Mouse (Mus musculus) kidney, adult 2 months (tissue): ENCODE results near the gene Snx6. TPM values are rescaled to one million over a fixed set of nuclear protein-coding genes. Genes with fewer than 3 reads are reported as not detected.
A peak's percentile ranks its signal among the peaks of the same experiment; 100 is the strongest.
"Not testable (repeated sequence)": the region's sequence is repeated elsewhere in the genome, so short reads cannot be mapped to it uniquely, and the experiment has no call there.

Experiments used
- DNase-seq: peaks from one replicate; pipeline ENCODE4 v3.0.0; 2021
- H3K27ac ChIP-seq: fragments of 200-500 bp; 2 replicates; pipeline ENCODE4 v1.5.1; 2012; ENCODE audit warnings: low read depth, low read length, control low read depth, inconsistent platforms; ENCODE audit not compliant: insufficient read depth
- H3K27me3 ChIP-seq: fragments of 200-500 bp; replicated peaks from 2 replicates; pipeline ENCODE4 v1.6.1; 2012; ENCODE audit warnings: mild to moderate bottlenecking, moderate library complexity, low read length, inconsistent platforms; ENCODE audit not compliant: control insufficient read depth, insufficient read depth
- H3K36me3 ChIP-seq: fragments of 200-500 bp; 2 replicates; pipeline ENCODE4 v1.6.1; 2012; ENCODE audit warnings: mild to moderate bottlenecking, moderate library complexity, low read length, inconsistent platforms; ENCODE audit not compliant: control insufficient read depth, insufficient read depth
- H3K4me1 ChIP-seq: fragments of 200-500 bp; 2 replicates; pipeline ENCODE4 v1.6.1; 2011; ENCODE audit warnings: low read length; ENCODE audit not compliant: control insufficient read depth, insufficient read depth
- H3K4me3 ChIP-seq: fragments of 200-500 bp; 2 replicates; pipeline ENCODE4 v1.5.1; 2011; ENCODE audit warnings: mild to moderate bottlenecking, low read depth, low read length, control low read depth; ENCODE audit not compliant: insufficient read depth
- CTCF ChIP-seq: fragments of 200-500 bp; conservative IDR thresholded peaks from 2 replicates; pipeline ENCODE4 v1.5.1; 2011; ENCODE audit warnings: low read depth, mild to moderate bottlenecking, control low read depth, low read length, moderate library complexity, mixed read lengths; ENCODE audit not compliant: insufficient read depth, insufficient read length
- POLR2A ChIP-seq: fragments of 200-500 bp; IDR thresholded peaks from one replicate; pipeline ENCODE4 v1.6.1; 2011; ENCODE audit warnings: low read depth, low read length, control low read depth
- WGBS: fragments of 180-500 bp; shearing (Covaris S2); methylation state at CpG from one replicate; pipeline ENCODE4 v1.1.7; 2018; 5-methylcytosine and 5-hydroxymethylcytosine counted together
- polyA plus RNA-seq: library from polyadenylated mRNA; depleted of rRNA; stranded (reverse); fragments of >200 nt; gene quantifications from 2 replicates; pipeline ENCODE4 v1.2.3, GENCODE M21; 2012

The Snx6 gene
- polyA plus RNA-seq, 1 experiment, result 45.2 TPM

- no peak for DNase-seq
- no peaks in the 10 kb centered on the region for H3K36me3 ChIP-seq
- no peaks in the 10 kb centered on the region for H3K4me1 ChIP-seq
- H3K27me3 ChIP-seq, result no peaks in the 10 kb centered on the region
- no peak overlapping the region for H3K4me3 ChIP-seq
- 71% methylated on average over 9 of the region's 9 CpGs for WGBS
- H3K27ac ChIP-seq, result no peak overlapping the region
- TF ChIP-seq CTCF (no peak), POLR2A (no peak)
Observed at GRCm38 (mm10) chr12:54833856-54834399, 38.4 kb upstream of the Snx6 start.

GRCm38 (mm10) chr12:54831927-54832326, 36.4 kb upstream of the Snx6 start:
- H3K4me1 ChIP-seq, H3K27me3 ChIP-seq, H3K27ac ChIP-seq, H3K36me3 ChIP-seq, H3K4me3 ChIP-seq, DNase-seq: not testable (repeated sequence)
- 91% methylated on average over 1 of the region's 1 CpGs for WGBS

- Histone ChIP-seq H3K27ac (no peak overlapping the region), H3K4me1 (no peaks in the 10 kb centered on the region), H3K27me3 (no peaks in the 10 kb centered on the region), H3K4me3 (no peak overlapping the region), H3K36me3 (no peaks in the 10 kb centered on the region)
- DNase-seq, result peak; percentile 82
- 9% methylated on average over 6 of the region's 6 CpGs for WGBS
- TF ChIP-seq CTCF, result peak; percentile 98
- no peak for TF ChIP-seq POLR2A
Observed at GRCm38 (mm10) chr12:54830574-54830973, 35.1 kb upstream of the Snx6 start.

- Histone ChIP-seq H3K27me3 (no peaks in the 10 kb centered on the region), H3K27ac (no peak overlapping the region), H3K36me3 (no peaks in the 10 kb centered on the region), H3K4me1 (no peaks in the 10 kb centered on the region), H3K4me3 (no peak overlapping the region)
- TF ChIP-seq POLR2A, result no peak
- no peak for TF ChIP-seq CTCF
- 54% methylated on average over 5 of the region's 5 CpGs for WGBS
- DNase-seq, result no peak
Observed at GRCm38 (mm10) chr12:54829876-54830275, 34.4 kb upstream of the Snx6 start.

- TF ChIP-seq POLR2A (no peak), CTCF (no peak)
- no peak overlapping the region for H3K27ac ChIP-seq
- WGBS, result 78% methylated on average over 1 of the region's 1 CpGs
- no peak overlapping the region for H3K4me3 ChIP-seq
- no peak for DNase-seq
- no peaks in the 10 kb centered on the region for H3K27me3 ChIP-seq
- no peaks in the 10 kb centered on the region for H3K4me1 ChIP-seq
- H3K36me3 ChIP-seq, result no peaks in the 10 kb centered on the region
Observed at GRCm38 (mm10) chr12:54828043-54828442, 32.5 kb upstream of the Snx6 start.

- TF ChIP-seq CTCF, result peak; percentile 71
- TF ChIP-seq POLR2A, result no peak
Observed at GRCm38 (mm10) chr12:54825202-54825601, 29.7 kb upstream of the Snx6 start.

GRCm38 (mm10) chr12:54822836-54823426, 27.4 kb upstream of the Snx6 start:
- H3K36me3 ChIP-seq, result no peaks in the 10 kb centered on the region
- no peak for TF ChIP-seq POLR2A
- no peak for TF ChIP-seq CTCF
- 37% methylated on average over 4 of the region's 4 CpGs for WGBS
- H3K4me1 ChIP-seq, result peaks cover 2% of the 10 kb centered on the region; the same call in 1 of the 2 replicates
- no peaks in the 10 kb centered on the region for H3K27me3 ChIP-seq
- no peak overlapping the region for H3K4me3 ChIP-seq
- H3K27ac ChIP-seq, result no peak overlapping the region
- DNase-seq, result no peak

More at GRCm38 (mm10) chr12:54825202-54825601, 29.7 kb upstream of the Snx6 start:
- H3K4me1 ChIP-seq, result no peaks in the 10 kb centered on the region
- peak; percentile 32 for DNase-seq
- H3K27me3 ChIP-seq, result no peaks in the 10 kb centered on the region
- WGBS, result 90% methylated on average over 3 of the region's 3 CpGs
- H3K36me3 ChIP-seq, result no peaks in the 10 kb centered on the region
- H3K4me3 ChIP-seq, result no peak overlapping the region
- H3K27ac ChIP-seq, result no peak overlapping the region
